Mouse (Mus musculus) heart, postnatal 14 days (tissue): ENCODE results near the gene Kcnj9. TPM values are rescaled to one million over a fixed set of nuclear protein-coding genes. Genes with fewer than 3 reads are reported as not detected.

Experiments used
- total RNA-seq, 2 experiments: library from RNA; stranded (reverse); gene quantifications; 2 replicates each; pipeline ENCODE4 v1.2.3; 2021

Kcnj9 gene
- total RNA-seq, 2 experiments from 2014 or later = not detected

Other genes with a start within 250 kb of the Kcnj9 start
- gene Copa, start 246.8 kb downstream of the Kcnj9 start, total RNA-seq = 100 to 1,000 TPM; 118 to 124 TPM
- gene Ncstn, start 246.5 kb downstream of the Kcnj9 start, total RNA-seq = 10 to 100 TPM; 54.9 to 59.5 TPM
- gene Pex19, start 202.6 kb downstream of the Kcnj9 start, total RNA-seq = 100 to 1,000 TPM; 122 to 124 TPM
- gene Dcaf8, start 181.2 kb downstream of the Kcnj9 start, total RNA-seq = 100 to 1,000 TPM; 117 to 122 TPM
- 10 to 100 TPM; 71.1 to 77.7 TPM for gene Pea15a, start 122.5 kb downstream of the Kcnj9 start, total RNA-seq
- 10 to 100 TPM; 10.1 to 12.9 TPM for gene Casq1, start 109.5 kb downstream of the Kcnj9 start, total RNA-seq
- gene Atp1a4, start 70.9 kb downstream of the Kcnj9 start, total RNA-seq = not detected
- gene Igsf8, start 67.7 kb downstream of the Kcnj9 start, total RNA-seq = 10 to 100 TPM; 13.8 to 16.3 TPM
- 100 to 1,000 TPM; 448 to 458 TPM for gene Atp1a2, start 31.3 kb downstream of the Kcnj9 start, total RNA-seq
- under 1 TPM; 0.10 to 0.22 TPM for gene Kcnj10, start 11.9 kb upstream of the Kcnj9 start, total RNA-seq
- 1 to 10 TPM; 6.4 to 7.1 TPM for gene Pigm, start 47.2 kb upstream of the Kcnj9 start, total RNA-seq
- gene Slamf9, start 146.0 kb upstream of the Kcnj9 start, total RNA-seq = 1 to 10 TPM in 1 of 2 experiments, under 1 TPM in 1; 0.98 to 1.1 TPM
- gene Igsf9, start 152.5 kb upstream of the Kcnj9 start, total RNA-seq = under 1 TPM; 0.49 to 0.76 TPM
- 100 to 1,000 TPM; 110 to 117 TPM for gene Tagln2, start 170.7 kb upstream of the Kcnj9 start, total RNA-seq
- 1 to 10 TPM in 1 of 2 experiments, under 1 TPM in 1; 0.63 to 2.0 TPM for gene Cfap45, start 191.5 kb upstream of the Kcnj9 start, total RNA-seq
- gene Vsig8, start 226.6 kb upstream of the Kcnj9 start, total RNA-seq = under 1 TPM in 1 of 2 experiments, not detected in 1; 0.15 TPM